Mouse (Mus musculus) testis, adult 2 months (tissue): ENCODE results near the gene Runx2.

ENCODE experiments used
- CTCF ChIP-seq: fragments of 200-500 bp; IDR thresholded peaks from 2 replicates; pipeline ENCODE4 v1.5.1; 2012; ENCODE audit warnings: low read depth, mild to moderate bottlenecking, inconsistent platforms, low read length, moderate library complexity; ENCODE audit not compliant: control insufficient read depth, insufficient read depth, insufficient replicate concordance
- POLR2A ChIP-seq: fragments of 200-500 bp; IDR thresholded peaks from 2 replicates; pipeline ENCODE4 v1.6.1; 2012; ENCODE audit warnings: low read depth, mild to moderate bottlenecking, inconsistent platforms, low read length, moderate library complexity; ENCODE audit not compliant: control insufficient read depth

- TF ChIP-seq POLR2A: no peak
- no peak for TF ChIP-seq CTCF
Measured at GRCm38 (mm10) chr17:44609356-44609755, 205.2 kb downstream of the Runx2 start.
